Mouse (Mus musculus) forebrain, embryonic 14.5 days (tissue): ENCODE data around the gene Slc25a22. TPM values are rescaled to one million over a fixed set of nuclear protein-coding genes. Genes with fewer than 3 reads are reported as not detected.

Source experiments
- ATAC-seq: fragments of 200-750 bp; cut with Nextera tagmentation; 2 replicates; pipeline ENCODE4 v1.8.0; 2017; ENCODE audit warnings: mild to moderate bottlenecking, moderate library complexity
- DNase-seq: peaks from one replicate; pipeline ENCODE4 v3.0.0-alpha.2; 2015; ENCODE audit warnings: low spot score
- H3K27ac ChIP-seq: fragments of 300-500 bp; sonication (generic); 2 replicates; pipeline ENCODE4 v1.5.1; 2014; ENCODE audit warnings: low read depth, mild to moderate bottlenecking, control low read depth, low read length, moderate library complexity
- H3K27me3 ChIP-seq: fragments of 300-500 bp; sonication (generic); replicated peaks from 2 replicates; pipeline ENCODE4 v1.6.1; 2014; ENCODE audit warnings: low read length, control low read depth, mixed read lengths; ENCODE audit not compliant: control insufficient read depth, insufficient read depth
- H3K36me3 ChIP-seq: fragments of 300-500 bp; sonication (generic); 2 replicates; pipeline ENCODE4 v1.6.1; 2014; ENCODE audit warnings: low read length, control low read depth; ENCODE audit not compliant: control insufficient read depth, insufficient read depth
- H3K4me1 ChIP-seq: fragments of 300-500 bp; sonication (generic); 2 replicates; pipeline ENCODE4 v1.6.1; 2014; ENCODE audit warnings: antibody characterized with exemption, low read length, control low read depth; ENCODE audit not compliant: control insufficient read depth, insufficient read depth
- H3K4me2 ChIP-seq: fragments of 300-500 bp; sonication (generic); 2 replicates; pipeline ENCODE4 v1.6.1; 2014; ENCODE audit warnings: mild to moderate bottlenecking, control low read depth, low read length
- H3K4me3 ChIP-seq: fragments of 300-500 bp; sonication (generic); 2 replicates; pipeline ENCODE4 v1.5.1; 2014; ENCODE audit warnings: low read depth, low read length, control low read depth
- H3K9ac ChIP-seq: fragments of 300-500 bp; sonication (generic); 2 replicates; pipeline ENCODE4 v1.6.1; 2014; ENCODE audit warnings: mild to moderate bottlenecking, low read length, control low read depth, moderate library complexity
- H3K9me3 ChIP-seq: fragments of 300-500 bp; sonication (generic); replicated peaks from 2 replicates; pipeline ENCODE4 v1.6.1; 2016; ENCODE audit warnings: low read length, control low read depth, mixed read lengths; ENCODE audit not compliant: control insufficient read depth
- WGBS: fragments of 180-500 bp; shearing (Covaris S2); extraction: QIAGEN DNeasy Blood & Tissue Kit; methylation state at CpG from one replicate; pipeline ENCODE4 v1.1.7; 2014; 5-methylcytosine and 5-hydroxymethylcytosine counted together
- polyA plus RNA-seq: library from polyadenylated mRNA; unstranded; fragments of >200 nt; fragmentation: Nextera tagmentation; extraction: Ambion mirVana; gene quantifications from 2 replicates; pipeline ENCODE4 v1.2.1, GENCODE M21; 2014

The Slc25a22 gene
- polyA plus RNA-seq, 1 experiment from 2014 or later = 56.0 TPM

GRCm38 (mm10) chr7:141481498-141482401 is 44.1 kb upstream of the Slc25a22 start:
- Histone ChIP-seq H3K27me3 (no peaks in the 10 kb centered on the region), H3K9me3 (no peaks in the 10 kb centered on the region), H3K4me1 (peaks cover 14% of the 10 kb centered on the region), H3K9ac (peak overlapping the region; percentile 73), H3K4me3 (peak overlapping the region; percentile 60), H3K4me2 (peak overlapping the region; percentile 89), H3K27ac (no peak overlapping the region), H3K36me3 (no peaks in the 10 kb centered on the region)
- ATAC-seq = peak; percentile 67
- peak; percentile 56 for DNase-seq
- under 1% methylated on average over 75 of the region's 81 CpGs for WGBS

GRCm38 (mm10) chr7:141480842-141481497 is 43.3 kb upstream of the Slc25a22 start:
- Histone ChIP-seq H3K9me3 (no peaks in the 10 kb centered on the region), H3K36me3 (no peaks in the 10 kb centered on the region), H3K9ac (peak overlapping the region; percentile 73; the same call in 1 of the 2 replicates), H3K4me2 (peak overlapping the region; percentile 89), H3K4me3 (peak overlapping the region; percentile 60; the same call in 1 of the 2 replicates), H3K27me3 (no peaks in the 10 kb centered on the region), H3K27ac (no peak overlapping the region), H3K4me1 (peaks cover 14% of the 10 kb centered on the region)
- DNase-seq = peak; percentile 83
- WGBS = 9% methylated on average over 10 of the region's 10 CpGs
- ATAC-seq = peak; percentile 60

GRCm38 (mm10) chr7:141478270-141478748 is 40.6 kb upstream of the Slc25a22 start:
- H3K27me3 ChIP-seq = no peaks in the 10 kb centered on the region
- no peak overlapping the region for H3K4me2 ChIP-seq
- no peak overlapping the region for H3K4me3 ChIP-seq
- H3K9me3 ChIP-seq = no peaks in the 10 kb centered on the region
- peaks cover 19% of the 10 kb centered on the region for H3K4me1 ChIP-seq
- no peak overlapping the region for H3K27ac ChIP-seq
- no peaks in the 10 kb centered on the region for H3K36me3 ChIP-seq
- 84% methylated on average over 5 of the region's 5 CpGs for WGBS
- no peak for DNase-seq
- no peak for ATAC-seq
- H3K9ac ChIP-seq = no peak overlapping the region

DNA sequence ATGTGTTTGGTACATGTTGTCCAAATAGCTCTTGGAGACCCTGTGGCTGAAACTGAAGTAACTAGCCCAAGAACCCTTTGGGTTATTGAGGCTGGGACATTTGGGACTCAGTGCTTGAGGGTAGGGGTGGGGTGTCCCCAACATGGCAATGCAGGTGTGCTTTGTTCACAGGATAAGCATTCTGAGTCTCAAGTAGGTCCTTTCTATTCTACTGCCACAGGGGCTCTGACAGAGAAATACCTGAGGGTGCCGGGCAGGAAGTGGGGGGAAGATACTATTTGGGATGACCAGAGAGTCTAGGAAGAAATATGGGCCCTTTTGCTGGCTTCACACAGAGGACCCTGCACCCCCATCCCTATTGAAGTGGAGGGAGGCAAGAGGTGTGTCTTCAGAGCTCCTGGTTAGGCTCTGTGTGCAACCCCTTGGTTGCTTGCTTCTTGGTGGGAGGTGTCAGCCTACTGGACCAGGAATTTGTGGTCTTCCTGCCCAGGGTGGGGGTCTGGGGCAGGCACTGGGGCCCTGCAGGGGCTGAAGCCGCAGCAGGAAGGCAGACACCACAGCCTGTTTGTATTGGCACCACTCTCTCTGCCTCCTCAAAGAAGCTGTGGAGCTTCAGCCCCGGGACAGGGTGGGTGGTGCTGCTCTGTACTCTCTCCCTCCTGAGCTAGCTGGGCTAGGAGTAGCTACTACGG is 40.0 kb upstream of the Slc25a22 start:
- Histone ChIP-seq H3K27ac (no peak overlapping the region), H3K9ac (no peak overlapping the region), H3K27me3 (no peaks in the 10 kb centered on the region), H3K9me3 (no peaks in the 10 kb centered on the region), H3K4me3 (no peak overlapping the region), H3K36me3 (peaks cover 3% of the 10 kb centered on the region), H3K4me2 (no peak overlapping the region), H3K4me1 (peaks cover 19% of the 10 kb centered on the region)
- 78% methylated on average over 4 of the region's 4 CpGs for WGBS
- ATAC-seq (no peak), DNase-seq (no peak)

DNA sequence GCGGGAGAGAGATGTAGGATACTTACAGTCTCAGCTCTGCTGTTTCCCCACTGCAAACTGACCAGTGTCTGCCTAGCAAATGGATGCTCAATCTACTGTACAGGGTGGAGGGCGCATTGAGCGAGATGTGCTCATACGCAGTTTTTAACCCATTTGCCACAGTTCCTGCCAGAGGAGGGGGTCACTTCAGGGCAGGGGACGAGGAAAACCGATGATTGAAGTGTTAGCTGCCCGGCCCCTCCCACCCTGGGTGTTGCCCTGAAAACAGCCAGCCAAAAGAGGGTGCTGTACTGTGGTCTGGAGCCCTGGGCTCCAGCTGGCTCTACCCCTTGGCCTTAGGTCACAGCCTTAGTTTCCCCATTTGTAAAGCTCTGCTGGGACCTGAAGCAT is 39.3 kb upstream of the Slc25a22 start:
- ATAC-seq (no peak), DNase-seq (no peak)
- Histone ChIP-seq H3K4me2 (no peak overlapping the region), H3K9ac (no peak overlapping the region), H3K4me3 (no peak overlapping the region), H3K27ac (0 out of 2 replicates have a peak overlapping the region, but pooled peaks have one; percentile 14), H3K27me3 (no peaks in the 10 kb centered on the region), H3K36me3 (peaks cover 10% of the 10 kb centered on the region), H3K9me3 (no peaks in the 10 kb centered on the region), H3K4me1 (peaks cover 17% of the 10 kb centered on the region)
- WGBS = 24% methylated on average over 7 of the region's 7 CpGs

- Histone ChIP-seq H3K4me3 (peak overlapping the region; percentile 67; the same call in 1 of the 2 replicates), H3K27me3 (no peaks in the 10 kb centered on the region), H3K4me1 (peaks cover 14% of the 10 kb centered on the region), H3K4me2 (peak overlapping the region; percentile 88), H3K27ac (0 out of 2 replicates have a peak overlapping the region, but pooled peaks have one; percentile 14), H3K36me3 (peaks cover 14% of the 10 kb centered on the region), H3K9ac (no peak overlapping the region), H3K9me3 (no peaks in the 10 kb centered on the region)
- no peak for ATAC-seq
- peak; percentile 38 for DNase-seq
- WGBS = 2% methylated on average over 11 of the region's 17 CpGs
Observed at GRCm38 (mm10) chr7:141476226-141476980, 38.7 kb upstream of the Slc25a22 start.

DNA sequence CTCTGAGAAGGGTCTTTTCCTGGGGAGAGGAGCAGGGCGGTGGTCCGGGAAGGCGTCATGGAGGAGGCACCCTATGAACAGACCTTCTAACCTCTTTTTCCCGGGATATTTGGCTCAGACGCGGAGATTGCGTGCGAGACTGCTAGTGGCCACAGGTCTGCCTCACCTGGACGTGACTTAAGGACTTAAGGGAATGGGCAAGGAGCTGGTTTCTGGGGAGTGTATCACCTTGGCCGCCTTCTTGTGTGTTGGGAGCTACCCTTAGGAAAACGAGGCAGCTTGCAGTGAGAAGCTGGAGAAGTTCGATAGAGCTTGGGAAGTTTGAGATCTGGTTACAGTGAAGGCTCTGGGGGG is 38.1 kb upstream of the Slc25a22 start:
- DNase-seq = no peak
- H3K27ac ChIP-seq = no peak overlapping the region
- no peaks in the 10 kb centered on the region for H3K9me3 ChIP-seq
- peak overlapping the region; percentile 87 for H3K9ac ChIP-seq
- peak overlapping the region; percentile 88 for H3K4me2 ChIP-seq
- H3K27me3 ChIP-seq = no peaks in the 10 kb centered on the region
- WGBS = 2% methylated on average over 12 of the region's 12 CpGs
- ATAC-seq = no peak
- peaks cover 20% of the 10 kb centered on the region for H3K36me3 ChIP-seq
- H3K4me3 ChIP-seq = peak overlapping the region; percentile 67
- H3K4me1 ChIP-seq = peaks cover 8% of the 10 kb centered on the region
